Mouse (Mus musculus) right cerebral cortex, adult 2 months (tissue): ENCODE measurements at regions not wholly inside any gene's neighbourhood (a gene's known extent, or its start where the extent isn't known, plus 50 kb on each side); places are given as distances from the start of the nearest gene placed in this dataset.
"Not testable (repeated sequence)": the region's sequence is repeated elsewhere in the genome, so short reads cannot be mapped to it uniquely, and the experiment has no call there.

Experiments used
- DNase-seq, 2 experiments: peaks; one replicate each; pipeline ENCODE4 v3.0.0; 2021 to 2022; ENCODE audit warnings: low spot score in 2 of 2

GRCm38 (mm10) chr3:21728019-21728418 is 348.4 kb upstream of the Tbl1xr1 start:
- DNase-seq: no peak

GRCm38 (mm10) chr3:21729328-21729727 is 347.1 kb upstream of the Tbl1xr1 start:
- DNase-seq: no peak

GRCm38 (mm10) chr3:21735688-21736087 is 340.8 kb upstream of the Tbl1xr1 start:
- not testable (repeated sequence) for DNase-seq

- no peak for DNase-seq
Observed at GRCm38 (mm10) chr3:21739720-21740119, 336.7 kb upstream of the Tbl1xr1 start.

- no peak for DNase-seq
Observed at GRCm38 (mm10) chr3:21744107-21744506, 332.3 kb upstream of the Tbl1xr1 start.

GRCm38 (mm10) chr3:21760516-21761218 is 315.8 kb upstream of the Tbl1xr1 start:
- no peak for DNase-seq

- no peak for DNase-seq
Observed at GRCm38 (mm10) chr3:21761219-21761600, 315.2 kb upstream of the Tbl1xr1 start.

GRCm38 (mm10) chr3:21761909-21762308 is 314.5 kb upstream of the Tbl1xr1 start:
- no peak for DNase-seq

GRCm38 (mm10) chr3:21768081-21768480 is 308.4 kb upstream of the Tbl1xr1 start:
- no peak for DNase-seq

GRCm38 (mm10) chr3:21769920-21770547 is 306.4 kb upstream of the Tbl1xr1 start:
- no peak for DNase-seq

GRCm38 (mm10) chr3:21771752-21772298 is 304.6 kb upstream of the Tbl1xr1 start:
- peak; percentile 21 to 39 for DNase-seq

GRCm38 (mm10) chr3:21774172-21774842 is 302.1 kb upstream of the Tbl1xr1 start:
- no peak for DNase-seq

- DNase-seq: no peak
Observed at GRCm38 (mm10) chr3:21778789-21779188, 297.7 kb upstream of the Tbl1xr1 start.

- no peak for DNase-seq
Observed at GRCm38 (mm10) chr3:21791983-21792631, 284.3 kb upstream of the Tbl1xr1 start.

GRCm38 (mm10) chr3:21798139-21798538 is 278.3 kb upstream of the Tbl1xr1 start:
- no peak for DNase-seq

GRCm38 (mm10) chr3:21803886-21804285 is 272.6 kb upstream of the Tbl1xr1 start:
- not testable (repeated sequence) for DNase-seq

GRCm38 (mm10) chr3:21806494-21807157 is 269.8 kb upstream of the Tbl1xr1 start:
- no peak for DNase-seq

GRCm38 (mm10) chr3:21808539-21808938 is 267.9 kb upstream of the Tbl1xr1 start:
- DNase-seq: no peak

GRCm38 (mm10) chr3:21809769-21810470 is 266.5 kb upstream of the Tbl1xr1 start:
- no peak for DNase-seq

- DNase-seq: no peak
Observed at GRCm38 (mm10) chr3:21813401-21813800, 263.1 kb upstream of the Tbl1xr1 start.
